Mouse (Mus musculus) left cerebral cortex, adult 9 months (tissue): Measurements from ENCODE around the gene Sox10.
A peak's percentile ranks its signal among the peaks of the same experiment; 100 is the strongest.

ENCODE experiments used
- DNase-seq, 2 experiments: peaks; one replicate each; pipeline ENCODE4 v3.0.0; 2022; ENCODE audit warnings: low spot score in 2 of 2

The Sox10 gene

DNA sequence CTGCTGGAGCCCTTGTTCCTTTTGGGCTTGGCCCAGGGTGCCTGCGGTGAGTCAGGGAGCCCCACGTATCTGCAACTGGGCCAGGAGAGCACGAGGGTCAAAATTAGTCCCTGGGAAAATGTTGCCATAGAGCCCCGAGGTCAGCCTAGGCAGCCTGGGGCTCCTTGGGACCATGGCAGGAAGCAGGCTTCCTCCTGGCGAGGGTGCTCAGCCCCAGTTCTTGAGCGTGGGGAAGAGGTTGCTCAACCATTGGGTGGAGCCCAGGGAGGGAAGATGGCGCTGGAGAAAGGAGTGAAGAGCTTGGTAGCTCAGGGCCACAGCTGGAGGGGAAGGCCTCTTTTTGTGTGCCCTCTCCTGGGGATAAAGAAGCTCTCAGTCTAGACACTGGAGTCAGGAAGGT lies 2.7 kb downstream of the Sox10 start:
- no peak for DNase-seq

DNA sequence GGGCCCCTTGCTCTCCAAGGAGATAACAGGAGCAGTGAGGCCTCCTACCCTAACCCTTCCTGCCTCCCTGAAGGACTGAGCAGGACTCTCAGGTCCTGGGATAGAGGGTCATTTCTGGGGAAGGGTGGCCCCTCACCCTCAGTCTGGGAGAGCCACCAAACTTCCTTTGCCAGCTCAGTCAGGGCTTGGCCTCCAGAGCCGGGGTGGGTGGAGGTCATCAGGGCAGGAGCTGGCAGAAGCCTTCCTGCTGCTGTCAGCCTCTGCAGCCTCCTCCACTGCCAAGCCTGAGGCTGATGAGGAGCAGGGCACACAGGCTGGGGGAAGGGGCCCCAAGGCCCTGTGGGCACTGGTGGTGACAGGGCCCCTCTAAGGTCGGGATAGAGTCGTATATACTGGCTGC lies 9.5 kb downstream of the Sox10 start:
- no peak for DNase-seq

DNA sequence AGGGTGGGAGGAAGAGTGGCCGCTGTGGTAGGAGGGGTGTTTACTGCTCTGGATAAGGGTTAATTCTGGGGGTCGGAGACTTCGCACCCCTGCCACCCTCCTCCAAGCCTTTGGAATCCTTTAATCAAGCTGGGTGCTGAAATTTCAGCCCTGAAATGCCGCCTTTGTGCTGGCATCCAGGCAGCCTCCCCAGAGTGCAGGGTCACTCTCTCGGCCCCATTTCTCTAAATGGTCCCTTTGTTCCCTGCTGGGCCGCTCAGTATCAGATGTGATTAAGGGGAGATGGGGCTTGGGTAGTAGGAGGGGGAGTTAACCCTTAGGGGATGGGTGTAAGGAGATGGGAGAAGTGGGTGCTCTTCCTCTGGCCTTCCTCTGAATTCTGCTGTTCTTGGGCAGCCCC lies 12.3 kb downstream of the Sox10 start:
- DNase-seq: peak in 1 of 2 experiments; percentile 38

DNA sequence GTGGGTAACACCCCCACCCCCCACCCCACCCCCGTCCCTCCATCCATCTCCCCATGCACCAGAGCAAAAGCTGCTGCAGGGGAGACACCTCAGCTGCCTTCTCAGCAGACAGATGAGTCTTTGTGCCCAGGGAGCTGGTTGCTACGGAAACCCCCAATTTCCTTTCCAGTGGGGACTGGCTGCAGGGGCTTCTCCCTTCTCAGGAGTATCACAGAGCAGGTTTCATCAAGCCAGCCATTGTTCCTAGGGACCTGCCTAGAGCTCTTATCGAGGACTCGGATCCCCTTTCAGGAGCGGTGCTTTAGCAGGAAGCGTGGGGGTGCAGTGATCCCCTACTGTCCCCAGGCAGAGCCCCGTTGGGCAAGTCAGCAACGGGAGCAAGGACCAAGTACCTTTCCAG lies 13.2 kb downstream of the Sox10 start:
- no peak for DNase-seq

DNA sequence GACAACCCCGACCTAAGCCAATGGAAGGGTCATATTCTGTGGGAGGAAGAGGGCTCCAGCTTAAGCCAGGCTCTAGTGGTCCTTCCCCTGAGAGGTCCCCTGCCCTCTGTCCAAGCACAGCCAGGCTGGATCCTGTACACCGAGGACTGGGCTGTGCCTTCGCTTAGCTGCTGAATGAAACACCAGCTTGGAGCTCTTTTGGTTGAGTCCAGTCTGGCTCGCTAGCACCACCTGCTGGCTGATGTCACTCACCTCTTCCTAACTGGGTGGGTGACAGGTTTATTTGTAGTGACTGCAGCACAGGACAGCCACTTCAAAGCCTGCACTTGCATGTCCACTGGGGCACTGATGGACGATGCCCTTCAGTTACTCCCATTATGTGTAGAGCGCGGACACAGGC lies 16.5 kb downstream of the Sox10 start:
- peak in 1 of 2 experiments; percentile 81 for DNase-seq

DNA sequence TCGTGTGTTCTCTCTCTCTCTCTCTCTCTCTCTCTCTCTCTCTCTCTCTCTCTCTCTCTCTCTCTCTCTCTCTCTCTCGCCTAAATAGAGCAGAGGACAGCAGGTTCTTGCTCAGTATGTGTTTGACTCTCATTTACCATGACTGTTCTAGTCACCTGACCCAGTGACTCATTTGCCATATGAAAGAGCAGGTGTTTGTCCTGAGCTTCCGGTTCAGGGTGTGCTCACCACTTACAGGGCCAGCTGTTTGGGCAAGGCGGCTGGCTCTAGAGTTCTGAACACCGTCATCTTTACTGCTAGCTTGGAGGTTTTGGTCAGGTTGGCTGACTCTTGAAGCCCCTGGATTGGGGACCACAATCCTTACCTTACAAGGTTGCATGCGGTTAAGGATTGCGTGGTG lies 19.5 kb downstream of the Sox10 start:
- no peak for DNase-seq

DNA sequence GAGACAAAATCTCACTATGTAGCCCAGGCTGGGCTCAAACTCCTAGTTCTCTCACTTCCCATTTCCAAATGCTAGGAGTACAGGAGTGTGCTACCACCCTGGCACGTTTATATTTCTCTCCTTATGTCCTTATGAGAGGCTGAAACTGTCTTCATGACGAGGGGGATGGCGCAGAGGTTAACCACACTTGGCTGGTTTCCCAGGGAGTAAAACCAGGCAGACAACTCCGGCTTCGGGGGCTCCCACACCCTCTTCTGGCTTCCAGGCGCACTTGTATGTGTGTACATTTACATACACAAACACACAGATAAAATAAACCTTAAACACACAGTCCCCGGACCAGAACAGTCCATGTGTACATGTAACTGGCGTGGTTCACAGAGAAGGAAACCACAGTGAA lies 21.0 kb downstream of the Sox10 start:
- DNase-seq: no peak

DNA sequence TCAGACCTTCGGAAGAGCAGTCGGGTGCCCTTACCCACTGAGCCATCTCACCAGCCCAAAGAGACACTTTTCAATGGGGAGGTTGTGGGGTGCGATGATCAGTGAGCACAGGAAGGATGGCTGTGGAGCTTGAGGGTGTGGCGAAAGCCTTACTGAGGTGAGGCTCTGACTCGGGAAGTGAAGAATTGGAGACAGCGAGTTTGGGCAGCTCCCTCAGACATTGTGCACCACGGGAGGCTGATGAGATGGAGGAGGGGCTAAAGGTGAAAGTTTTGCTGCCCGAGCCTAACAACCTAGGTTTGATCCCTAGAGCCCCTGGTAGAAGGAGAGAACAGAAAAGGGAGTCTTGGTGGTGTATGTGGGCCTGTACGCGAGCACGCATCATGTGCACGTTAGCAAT lies 21.7 kb downstream of the Sox10 start:
- DNase-seq: no peak

DNA sequence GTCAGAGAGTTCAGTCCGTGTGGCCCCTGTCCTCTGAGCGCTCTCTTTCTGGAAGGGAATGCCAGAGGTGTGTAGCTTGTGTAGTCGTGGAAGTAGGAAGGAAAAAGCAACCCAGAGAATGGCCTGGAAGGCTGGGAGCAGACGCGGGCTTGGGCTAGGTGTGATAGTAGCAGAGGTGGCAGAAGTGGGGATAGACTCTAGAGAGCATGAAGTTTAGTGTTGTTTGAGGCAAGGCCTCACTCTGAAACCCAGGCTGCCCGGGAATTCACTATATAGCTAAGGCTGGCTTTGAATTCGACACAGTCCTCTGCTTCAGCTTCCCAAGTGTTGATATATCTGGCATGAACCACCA lies 23.5 kb downstream of the Sox10 start:
- no peak for DNase-seq

DNA sequence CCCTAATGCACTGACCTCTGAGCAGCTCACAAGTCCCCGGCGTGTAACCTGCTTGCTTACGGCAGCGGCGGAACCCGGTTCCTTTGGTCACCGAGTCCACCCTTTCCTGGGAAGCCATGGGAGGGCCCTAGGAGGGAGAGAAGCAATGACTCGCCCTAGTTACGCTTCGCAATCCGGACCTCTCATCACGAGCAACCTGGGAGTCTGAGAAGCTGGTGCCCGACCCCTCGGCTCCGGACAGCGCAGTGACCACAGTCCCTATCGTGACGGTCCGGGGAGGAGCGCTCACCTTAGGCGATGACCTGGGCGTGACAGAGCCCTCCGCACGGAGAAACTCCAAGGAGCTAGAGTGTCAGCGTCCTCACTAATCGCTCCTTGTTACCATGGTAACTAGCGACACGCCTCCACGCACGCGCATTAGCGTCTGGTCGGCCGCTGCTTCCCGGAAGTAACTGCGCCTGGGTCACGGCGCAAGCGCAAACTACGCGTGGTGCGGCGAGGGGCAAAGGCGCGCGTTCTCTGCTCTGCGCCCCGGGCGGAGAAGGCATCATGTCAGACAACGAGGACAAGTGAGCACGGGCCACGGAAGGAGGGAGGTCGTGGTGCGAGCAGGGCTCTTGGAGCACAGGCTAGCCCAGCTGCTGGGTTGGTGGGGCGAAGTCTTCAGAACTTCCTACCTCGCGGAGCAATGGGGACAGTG lies 24.0 kb downstream of the Sox10 start, which contains the start of the genes Polr2f and 1700088E04Rik:
Gene Polr2f, plus strand, starts transcription at position 144 of the 700 bp plus-strand sequence.
Gene 1700088E04Rik, minus strand, starts transcription at position 388 of the 700 bp plus-strand sequence.
- DNase-seq: peak; percentile 84 to 94

DNA sequence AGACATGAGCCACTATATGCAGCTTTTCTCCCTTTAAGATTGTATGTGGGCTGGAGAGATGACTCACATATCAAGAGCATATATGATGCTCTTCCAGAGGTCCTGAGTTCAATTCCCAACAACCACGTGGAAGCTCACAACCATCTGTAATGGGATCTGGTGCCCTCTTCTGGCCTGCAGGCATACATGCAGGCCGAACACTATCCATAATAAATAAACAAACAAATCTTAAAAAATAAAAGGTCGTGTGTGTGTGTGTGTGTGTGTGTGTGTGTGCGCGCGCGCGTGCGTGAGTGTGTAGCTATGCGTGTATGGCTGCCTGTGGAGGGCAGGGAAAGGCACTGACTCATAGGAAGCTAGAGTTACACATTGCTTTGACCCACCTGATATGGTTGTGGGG lies 25.4 kb downstream of the Sox10 start:
- DNase-seq: no peak

DNA sequence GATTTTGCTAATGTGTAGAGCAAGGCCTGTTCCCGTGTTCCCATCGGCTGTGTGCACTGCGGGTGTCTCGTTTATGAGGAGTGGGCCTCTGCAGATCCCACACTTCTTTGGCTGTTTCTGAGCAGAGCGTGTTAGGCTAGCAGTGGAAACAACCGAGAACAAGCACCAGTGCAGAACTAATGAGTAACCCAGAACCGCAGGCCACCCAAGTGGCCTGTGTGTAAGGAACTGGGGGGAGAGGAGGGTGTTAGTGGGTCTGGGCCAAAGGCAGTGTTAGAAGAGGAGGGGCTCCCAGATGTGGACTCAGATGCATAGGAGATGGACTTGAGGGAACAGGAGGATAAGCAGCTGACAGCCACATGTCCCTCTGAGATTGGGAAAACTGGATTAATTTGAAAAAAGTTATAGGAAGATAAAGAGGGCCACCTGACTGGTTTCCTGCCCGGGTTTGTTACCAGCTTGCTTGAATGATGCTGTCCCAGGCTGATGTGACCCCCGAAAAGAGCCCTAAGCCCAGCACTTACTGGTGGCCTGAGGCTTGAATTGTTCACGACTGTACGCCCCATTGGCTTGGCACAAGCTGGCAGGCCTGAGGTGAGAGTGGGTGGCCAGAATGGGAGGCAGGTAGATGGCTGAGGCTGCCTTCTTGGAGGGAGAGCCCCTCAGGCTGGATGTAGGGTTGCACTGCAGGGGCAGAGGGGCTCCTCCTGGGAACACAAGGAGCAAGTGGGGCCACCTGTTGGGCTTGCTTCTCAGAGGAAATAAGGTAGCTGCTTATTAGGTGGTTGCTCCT lies 29.1 kb downstream of the Sox10 start:
- no peak for DNase-seq

DNA sequence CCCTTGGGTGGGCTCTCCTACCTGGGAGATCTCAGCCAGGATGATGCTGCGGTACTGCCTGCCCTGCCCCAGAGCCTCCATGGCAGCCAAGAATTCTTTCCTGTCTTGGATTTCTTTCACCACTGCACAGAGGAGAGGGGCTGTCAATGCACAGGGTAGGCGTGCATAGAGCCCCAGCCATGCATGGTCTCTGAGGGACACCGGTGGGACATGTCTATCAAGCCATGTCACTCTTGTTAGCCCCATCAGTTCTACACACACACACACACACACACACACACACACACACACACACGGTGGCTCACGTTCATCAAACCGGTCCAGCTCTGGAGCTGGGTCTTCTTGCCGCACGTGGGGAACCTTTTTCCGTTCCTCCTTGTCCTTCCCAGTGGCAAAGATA lies 29.7 kb downstream of the Sox10 start:
- no peak for DNase-seq

DNA sequence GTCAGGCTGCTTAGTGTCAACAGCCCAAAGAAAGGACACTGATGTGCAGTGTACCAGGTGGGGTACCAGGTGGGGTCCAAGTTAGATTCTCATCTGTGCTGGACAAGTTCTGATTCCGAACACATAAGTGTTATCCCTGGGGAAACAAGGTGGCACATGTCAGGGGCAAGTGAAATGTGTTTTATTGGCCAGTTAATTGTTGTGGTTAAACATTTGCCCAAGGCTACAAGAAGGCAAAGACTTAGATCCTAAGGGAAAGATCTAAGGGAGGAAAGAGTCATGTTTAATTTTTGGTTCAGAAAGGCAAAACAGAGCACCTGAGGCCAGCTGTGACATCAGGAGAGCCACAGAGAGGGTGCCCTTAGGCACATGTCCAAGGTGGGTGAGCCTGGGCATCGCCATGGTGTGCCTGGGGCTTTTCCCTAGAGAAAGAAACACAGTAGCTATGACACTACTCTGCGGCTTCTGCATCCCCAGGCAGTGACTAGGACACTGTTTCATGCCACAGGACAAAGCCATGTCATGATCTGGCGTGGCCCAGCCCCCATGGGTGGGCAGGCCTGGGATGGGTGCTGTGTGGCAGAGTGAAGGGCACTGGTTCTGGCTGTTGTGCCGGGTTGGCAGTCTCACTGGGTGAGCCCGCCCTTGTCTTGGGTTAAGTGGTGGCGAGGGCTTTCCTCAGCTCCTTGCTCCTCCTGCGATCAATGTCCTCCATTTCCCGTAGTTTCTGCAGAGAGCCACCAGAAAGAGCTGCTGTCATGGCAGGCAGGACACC lies 30.4 kb downstream of the Sox10 start:
- DNase-seq: no peak

DNA sequence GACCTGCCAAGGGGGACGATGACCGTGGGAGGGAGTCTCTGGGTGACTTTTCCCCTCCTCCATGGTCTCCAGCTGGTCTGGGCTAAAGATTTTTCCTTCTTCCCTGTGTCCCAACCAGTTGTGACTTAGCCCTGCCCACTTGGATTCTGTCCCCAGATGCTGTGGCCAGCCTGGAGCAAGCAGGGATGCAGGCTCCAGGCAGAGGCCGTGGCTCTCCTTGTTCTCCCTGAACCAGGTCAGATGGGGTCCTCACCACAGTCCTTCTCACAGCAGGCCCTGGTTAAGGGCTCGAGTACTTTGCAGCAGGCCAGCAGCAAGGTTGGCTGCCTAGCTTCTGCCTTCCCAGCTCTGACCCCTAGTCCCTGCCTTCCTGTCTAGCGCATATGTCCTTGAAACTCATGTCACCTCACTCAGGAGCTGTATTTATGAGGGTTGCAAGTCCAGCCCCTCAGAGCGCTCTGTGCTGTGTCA lies 31.8 kb downstream of the Sox10 start:
- DNase-seq: no peak

DNA sequence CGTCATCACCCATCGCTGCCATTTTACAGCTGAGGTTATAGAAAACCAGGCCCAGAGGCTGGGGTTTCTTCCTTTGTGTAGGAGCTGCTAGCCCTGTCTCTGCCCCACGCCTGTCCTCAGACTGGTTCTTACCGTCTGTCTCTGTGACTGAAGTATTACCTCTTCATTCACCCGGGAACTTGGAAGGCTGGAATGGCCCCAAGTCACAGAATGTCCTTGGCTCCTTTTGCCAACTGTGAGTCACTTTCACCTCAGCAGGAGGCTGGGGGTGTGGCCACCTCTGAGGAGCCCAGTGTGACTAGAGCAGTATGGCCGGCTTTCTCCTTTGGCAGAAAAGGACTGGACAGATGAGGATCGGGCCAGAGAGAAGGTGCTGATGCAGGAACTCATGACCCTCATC lies 33.6 kb downstream of the Sox10 start:
- DNase-seq: peak in 1 of 2 experiments; percentile 43

DNA sequence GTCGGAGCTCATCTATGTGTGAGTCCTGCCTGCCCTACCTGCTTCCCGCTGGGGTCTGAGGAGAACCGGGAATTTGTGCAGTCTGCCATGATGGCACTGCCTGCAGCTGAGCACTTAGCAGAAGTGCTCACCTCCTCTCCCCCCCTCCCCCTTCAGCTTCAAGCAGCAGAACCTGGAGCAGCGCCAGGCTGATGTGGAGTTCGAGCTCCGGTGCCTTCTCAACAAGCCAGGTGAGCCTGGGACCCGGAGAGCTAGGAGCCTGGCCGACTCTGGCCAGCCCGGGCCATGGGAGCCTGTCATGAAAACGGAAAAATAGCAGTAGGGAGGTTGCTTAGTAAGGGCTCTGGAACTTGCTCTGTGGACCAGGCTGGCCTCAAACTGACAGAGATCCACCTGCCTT lies 34.3 kb downstream of the Sox10 start:
- no peak for DNase-seq

DNA sequence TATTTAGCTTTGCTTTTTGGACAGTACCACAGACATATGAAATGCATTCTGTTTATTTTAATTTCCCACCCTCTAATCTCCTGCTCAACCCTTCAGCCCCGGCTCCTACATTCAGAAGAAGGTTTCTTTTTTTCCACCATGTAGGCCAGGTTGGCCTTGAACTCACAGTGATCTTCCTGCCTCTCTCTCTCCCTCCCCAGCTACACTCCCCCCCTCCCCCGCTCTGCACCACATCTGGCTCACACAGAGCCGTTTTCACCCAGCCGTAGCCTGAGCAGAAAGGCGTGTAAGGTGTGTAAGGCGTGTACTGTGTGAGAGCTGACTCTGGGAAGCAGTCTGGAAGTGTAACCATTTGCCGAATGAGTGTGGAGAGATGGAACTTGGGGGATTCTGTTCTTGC lies 35.7 kb downstream of the Sox10 start:
- no peak for DNase-seq

DNA sequence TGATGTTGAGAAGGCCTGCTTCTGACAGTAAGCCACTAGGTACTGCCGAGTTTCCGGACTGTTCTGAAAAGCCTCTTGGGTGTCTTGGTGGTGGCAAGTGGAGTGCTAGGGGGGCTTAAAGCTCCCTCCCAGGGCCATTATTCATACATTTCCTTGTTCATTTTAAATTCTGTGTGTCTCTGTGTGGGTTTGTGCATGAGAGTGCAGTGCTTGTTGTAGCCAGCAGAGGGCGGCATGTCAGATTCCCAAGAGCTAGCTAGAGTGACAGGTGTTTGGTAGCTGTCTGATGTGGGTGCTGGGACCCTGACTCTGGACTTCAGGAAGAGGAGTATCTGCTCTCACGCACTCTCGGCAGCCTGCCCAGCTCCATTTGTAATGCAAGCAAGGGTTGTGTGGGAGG lies 36.8 kb downstream of the Sox10 start:
- no peak for DNase-seq

DNA sequence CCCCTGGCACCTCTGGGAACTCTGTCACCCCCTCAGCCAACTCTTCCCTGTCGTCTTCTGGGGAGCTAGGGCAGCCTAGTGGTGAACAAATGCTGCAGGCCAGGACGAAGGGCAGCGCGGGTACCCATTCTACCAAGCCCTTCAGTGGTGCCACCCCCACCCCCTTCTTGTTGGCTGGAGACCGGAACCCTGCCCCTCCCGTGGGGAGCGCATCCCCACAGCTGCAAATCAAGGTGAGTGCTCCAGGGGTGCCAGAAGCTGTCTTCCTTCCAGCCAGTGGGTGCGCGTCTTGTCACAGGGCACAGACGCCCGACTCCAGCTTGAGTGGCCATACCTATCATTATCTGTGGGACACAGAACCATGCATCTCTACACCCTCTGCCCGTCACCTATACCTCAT lies 37.9 kb downstream of the Sox10 start:
- DNase-seq: no peak

DNA sequence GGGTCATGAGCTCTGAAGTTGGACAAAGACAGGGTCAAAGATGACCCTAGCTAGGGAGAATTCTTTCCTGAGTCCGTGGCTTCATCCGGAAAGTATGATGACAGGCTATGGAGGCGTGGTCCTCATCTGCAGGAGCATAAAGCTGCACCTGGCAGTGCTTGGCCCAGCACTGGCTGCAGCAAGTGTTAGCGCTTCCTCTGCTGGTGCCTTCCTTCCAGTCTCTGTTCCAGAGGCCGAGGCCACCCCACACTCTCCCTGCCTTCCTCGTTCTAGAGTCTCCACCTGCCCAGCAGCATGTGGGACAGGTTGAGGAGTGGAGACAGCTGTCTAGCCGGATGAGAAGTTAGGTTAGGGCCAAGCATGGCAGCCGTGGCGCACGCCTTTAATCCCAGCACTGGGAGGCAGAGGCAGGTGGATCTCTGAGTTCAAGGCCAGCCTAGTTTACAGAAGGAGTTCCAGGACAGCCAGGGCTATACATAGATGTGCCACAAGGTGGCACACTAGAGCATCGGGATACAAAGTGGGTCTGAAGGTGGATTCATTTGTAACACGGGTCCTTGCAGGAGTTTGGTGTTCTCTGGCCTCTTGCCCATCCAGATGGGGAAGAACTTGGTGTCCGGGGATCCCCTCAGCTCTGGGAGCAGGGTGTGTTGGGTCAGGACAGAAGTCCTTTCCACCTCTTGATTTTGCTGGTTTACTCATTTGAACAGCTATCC lies 38.7 kb downstream of the Sox10 start:
- peak in 1 of 2 experiments; percentile 51 for DNase-seq
